Mouse (Mus musculus) lung, postnatal 0 days (tissue): ENCODE results near the gene Tmem132d.

Experiments
- CTCF ChIP-seq: IDR thresholded peaks from 2 replicates; pipeline ENCODE4 v1.5.1; 2016; ENCODE audit warnings: antibody characterized with exemption, mild to moderate bottlenecking
- EP300 ChIP-seq: IDR thresholded peaks from 2 replicates; pipeline ENCODE4 v1.6.1; 2016; ENCODE audit warnings: antibody characterized with exemption, mild to moderate bottlenecking, control low read depth

- TF ChIP-seq CTCF = peak; percentile 72
- no peak for TF ChIP-seq EP300
Observed at GRCm38 (mm10) chr5:128436909-128437308, 4.0 kb upstream of the Tmem132d start.
